Mouse (Mus musculus): ENCODE measurements at regions not wholly inside any gene's neighbourhood (a gene's known extent, or its start where the extent isn't known, plus 50 kb on each side); places are given as distances from the start of the nearest gene placed in this dataset.

- Histone ChIP-seq H3K9ac (no peak overlapping the region), H3K9me3 (no peaks in the 10 kb centered on the region), H3K4me3 (no peak overlapping the region), H3K4me1 (no peaks in the 10 kb centered on the region), H3K27me3 (no peaks in the 10 kb centered on the region), H3K36me3 (no peaks in the 10 kb centered on the region), H3K4me2 (no peak overlapping the region), H3K27ac (no peak overlapping the region)
- WGBS: 91% methylated on average over 15 of the region's 15 CpGs
- no peak for ATAC-seq (ENCODE audit: insufficient number of reproducible peaks, insufficient read depth, low FRiP score, low TSS enrichment, low read depth)
Observed at GRCm38 (mm10) chr11:39733434-39734076, 961.4 kb downstream of the Mat2b start.

- Histone ChIP-seq H3K27ac (no peak overlapping the region), H3K9ac (no peak overlapping the region), H3K9me3 (no peaks in the 10 kb centered on the region), H3K4me3 (no peak overlapping the region), H3K4me1 (no peaks in the 10 kb centered on the region), H3K27me3 (no peaks in the 10 kb centered on the region), H3K4me2 (no peak overlapping the region), H3K36me3 (no peaks in the 10 kb centered on the region)
- no peak for ATAC-seq (ENCODE audit: insufficient number of reproducible peaks, insufficient read depth, low FRiP score, low TSS enrichment, low read depth)
Observed at GRCm38 (mm10) chr11:39723621-39724020, 971.4 kb downstream of the Mat2b start.

- H3K27ac ChIP-seq: no peak overlapping the region
- H3K4me3 ChIP-seq: no peak overlapping the region
- no peak for ATAC-seq (ENCODE audit: insufficient number of reproducible peaks, insufficient read depth, low FRiP score, low TSS enrichment, low read depth)
- no peak overlapping the region for H3K9ac ChIP-seq
- no peak overlapping the region for H3K4me2 ChIP-seq
- H3K36me3 ChIP-seq: no peaks in the 10 kb centered on the region
- no peaks in the 10 kb centered on the region for H3K4me1 ChIP-seq
- no peaks in the 10 kb centered on the region for H3K9me3 ChIP-seq
- no peaks in the 10 kb centered on the region for H3K27me3 ChIP-seq
- 73% methylated on average over 2 of the region's 2 CpGs for WGBS
Observed at GRCm38 (mm10) chr11:39678521-39678920, 1016.5 kb downstream of the Mat2b start.

- 88% methylated on average over 5 of the region's 5 CpGs for WGBS
- Histone ChIP-seq H3K9ac (no peak overlapping the region), H3K4me3 (no peak overlapping the region)
Observed at GRCm38 (mm10) chr11:39653595-39653994, 1041.4 kb downstream of the Mat2b start.

GRCm38 (mm10) chr11:39619356-39619755, 1075.6 kb downstream of the Mat2b start:
- H3K4me2 ChIP-seq: no peak overlapping the region
- H3K36me3 ChIP-seq: no peaks in the 10 kb centered on the region
- ATAC-seq (ENCODE audit: insufficient number of reproducible peaks, insufficient read depth, low FRiP score, low TSS enrichment, low read depth): no peak
- no peak overlapping the region for H3K9ac ChIP-seq
- H3K9me3 ChIP-seq: no peaks in the 10 kb centered on the region
- H3K27ac ChIP-seq: no peak overlapping the region
- no peaks in the 10 kb centered on the region for H3K27me3 ChIP-seq
- 90% methylated on average over 1 of the region's 1 CpGs for WGBS
- H3K4me3 ChIP-seq: no peak overlapping the region
- H3K4me1 ChIP-seq: no peaks in the 10 kb centered on the region

More at GRCm38 (mm10) chr11:39653595-39653994, 1041.4 kb downstream of the Mat2b start:
- H3K4me1 ChIP-seq: no peaks in the 10 kb centered on the region
- no peaks in the 10 kb centered on the region for H3K36me3 ChIP-seq
- H3K27ac ChIP-seq: no peak overlapping the region
- ATAC-seq (ENCODE audit: insufficient number of reproducible peaks, insufficient read depth, low FRiP score, low TSS enrichment, low read depth): no peak
- no peaks in the 10 kb centered on the region for H3K27me3 ChIP-seq
- H3K9me3 ChIP-seq: no peaks in the 10 kb centered on the region
- H3K4me2 ChIP-seq: no peak overlapping the region

- Histone ChIP-seq H3K9ac (no peak overlapping the region), H3K27ac (no peak overlapping the region), H3K4me1 (no peaks in the 10 kb centered on the region), H3K4me3 (no peak overlapping the region), H3K27me3 (no peaks in the 10 kb centered on the region), H3K4me2 (no peak overlapping the region), H3K9me3 (no peaks in the 10 kb centered on the region), H3K36me3 (no peaks in the 10 kb centered on the region)
- WGBS: 76% methylated on average over 3 of the region's 3 CpGs
- no peak for ATAC-seq (ENCODE audit: insufficient number of reproducible peaks, insufficient read depth, low FRiP score, low TSS enrichment, low read depth)
Observed at GRCm38 (mm10) chr11:39615843-39616242, 1079.2 kb downstream of the Mat2b start.

- no peaks in the 10 kb centered on the region for H3K9me3 ChIP-seq
- H3K4me2 ChIP-seq: no peak overlapping the region
- H3K4me3 ChIP-seq: no peak overlapping the region
- H3K27me3 ChIP-seq: no peaks in the 10 kb centered on the region
- H3K36me3 ChIP-seq: no peaks in the 10 kb centered on the region
- no peak overlapping the region for H3K27ac ChIP-seq
- 30% methylated on average over 4 of the region's 4 CpGs for WGBS
- no peaks in the 10 kb centered on the region for H3K4me1 ChIP-seq
- no peak overlapping the region for H3K9ac ChIP-seq
- no peak for ATAC-seq (ENCODE audit: insufficient number of reproducible peaks, insufficient read depth, low FRiP score, low TSS enrichment, low read depth)
Observed at GRCm38 (mm10) chr11:39596479-39596878, 1098.5 kb downstream of the Mat2b start.

GRCm38 (mm10) chr11:39588641-39589385, 1106.2 kb downstream of the Mat2b start:
- Histone ChIP-seq H3K9ac (peak overlapping the region; percentile 54), H3K27me3 (no peaks in the 10 kb centered on the region), H3K36me3 (no peaks in the 10 kb centered on the region), H3K4me1 (no peaks in the 10 kb centered on the region), H3K27ac (no peak overlapping the region), H3K4me3 (peak overlapping the region; percentile 20; the same call in 1 of the 2 replicates), H3K4me2 (peak overlapping the region; percentile 45), H3K9me3 (no peaks in the 10 kb centered on the region)
- ATAC-seq (ENCODE audit: insufficient number of reproducible peaks, insufficient read depth, low FRiP score, low TSS enrichment, low read depth): no peak
- WGBS: 17% methylated on average over 15 of the region's 15 CpGs

GRCm38 (mm10) chr11:39558287-39558686, 1136.7 kb downstream of the Mat2b start:
- no peak for ATAC-seq (ENCODE audit: insufficient number of reproducible peaks, insufficient read depth, low FRiP score, low TSS enrichment, low read depth)
- Histone ChIP-seq H3K36me3 (no peaks in the 10 kb centered on the region), H3K4me1 (no peaks in the 10 kb centered on the region), H3K27ac (no peak overlapping the region), H3K9me3 (no peaks in the 10 kb centered on the region), H3K9ac (no peak overlapping the region), H3K4me3 (no peak overlapping the region), H3K4me2 (no peak overlapping the region), H3K27me3 (no peaks in the 10 kb centered on the region)
- 43% methylated on average over 3 of the region's 3 CpGs for WGBS

GRCm38 (mm10) chr11:39550066-39550465, 1144.9 kb downstream of the Mat2b start:
- no peaks in the 10 kb centered on the region for H3K9me3 ChIP-seq
- no peaks in the 10 kb centered on the region for H3K27me3 ChIP-seq
- ATAC-seq (ENCODE audit: insufficient number of reproducible peaks, insufficient read depth, low FRiP score, low TSS enrichment, low read depth): no peak
- no peak overlapping the region for H3K9ac ChIP-seq
- no peaks in the 10 kb centered on the region for H3K36me3 ChIP-seq
- H3K4me2 ChIP-seq: no peak overlapping the region
- no peak overlapping the region for H3K4me3 ChIP-seq
- 58% methylated on average over 3 of the region's 3 CpGs for WGBS
- H3K27ac ChIP-seq: no peak overlapping the region
- H3K4me1 ChIP-seq: no peaks in the 10 kb centered on the region

GRCm38 (mm10) chr11:39524866-39525649, 1169.9 kb downstream of the Mat2b start:
- 55% methylated on average over 7 of the region's 7 CpGs for WGBS
- no peak overlapping the region for H3K9ac ChIP-seq
- no peak overlapping the region for H3K4me3 ChIP-seq
- H3K4me1 ChIP-seq: no peaks in the 10 kb centered on the region
- H3K4me2 ChIP-seq: no peak overlapping the region
- H3K27me3 ChIP-seq: no peaks in the 10 kb centered on the region
- H3K36me3 ChIP-seq: no peaks in the 10 kb centered on the region
- H3K9me3 ChIP-seq: no peaks in the 10 kb centered on the region
- H3K27ac ChIP-seq: no peak overlapping the region
- ATAC-seq (ENCODE audit: insufficient number of reproducible peaks, insufficient read depth, low FRiP score, low TSS enrichment, low read depth): no peak

- Histone ChIP-seq H3K4me2 (no peak overlapping the region), H3K9ac (no peak overlapping the region), H3K9me3 (no peaks in the 10 kb centered on the region), H3K27ac (no peak overlapping the region), H3K4me1 (no peaks in the 10 kb centered on the region), H3K27me3 (no peaks in the 10 kb centered on the region), H3K4me3 (no peak overlapping the region), H3K36me3 (no peaks in the 10 kb centered on the region)
- ATAC-seq (ENCODE audit: insufficient number of reproducible peaks, insufficient read depth, low FRiP score, low TSS enrichment, low read depth): no peak
- 82% methylated on average over 4 of the region's 4 CpGs for WGBS
Observed at GRCm38 (mm10) chr11:39495253-39495652, 1199.8 kb downstream of the Mat2b start.
